Mouse (Mus musculus) right cerebral cortex, postnatal 14 days (tissue): ENCODE results near the gene H13.
A peak's percentile ranks its signal among the peaks of the same experiment; 100 is the strongest.

ENCODE experiments used
- DNase-seq: peaks from one replicate; pipeline ENCODE4 v3.0.0; 2022

Gene H13

DNA sequence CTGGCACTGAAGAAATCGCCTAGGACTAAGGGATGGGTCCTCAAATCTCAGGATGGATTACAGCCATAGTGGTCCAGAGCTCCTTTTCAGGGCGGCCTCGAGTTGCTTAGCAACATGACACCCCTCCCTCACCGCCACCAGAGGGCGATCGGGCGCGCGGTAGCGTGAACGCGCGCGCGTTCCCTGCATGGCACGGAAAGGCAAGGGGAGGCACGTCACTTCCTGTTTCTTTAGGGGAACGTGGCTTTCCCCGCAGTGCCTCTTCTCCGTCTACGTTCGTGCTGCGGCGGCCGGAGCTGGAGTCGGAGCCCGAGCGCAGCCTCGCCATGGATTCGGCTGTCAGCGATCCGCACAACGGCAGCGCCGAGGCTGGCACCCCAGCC lies at the start of gene H13:
H13 (plus strand) TSS at position 206 of the 383 bp plus-strand sequence.
- DNase-seq: peak; percentile 88

DNA sequence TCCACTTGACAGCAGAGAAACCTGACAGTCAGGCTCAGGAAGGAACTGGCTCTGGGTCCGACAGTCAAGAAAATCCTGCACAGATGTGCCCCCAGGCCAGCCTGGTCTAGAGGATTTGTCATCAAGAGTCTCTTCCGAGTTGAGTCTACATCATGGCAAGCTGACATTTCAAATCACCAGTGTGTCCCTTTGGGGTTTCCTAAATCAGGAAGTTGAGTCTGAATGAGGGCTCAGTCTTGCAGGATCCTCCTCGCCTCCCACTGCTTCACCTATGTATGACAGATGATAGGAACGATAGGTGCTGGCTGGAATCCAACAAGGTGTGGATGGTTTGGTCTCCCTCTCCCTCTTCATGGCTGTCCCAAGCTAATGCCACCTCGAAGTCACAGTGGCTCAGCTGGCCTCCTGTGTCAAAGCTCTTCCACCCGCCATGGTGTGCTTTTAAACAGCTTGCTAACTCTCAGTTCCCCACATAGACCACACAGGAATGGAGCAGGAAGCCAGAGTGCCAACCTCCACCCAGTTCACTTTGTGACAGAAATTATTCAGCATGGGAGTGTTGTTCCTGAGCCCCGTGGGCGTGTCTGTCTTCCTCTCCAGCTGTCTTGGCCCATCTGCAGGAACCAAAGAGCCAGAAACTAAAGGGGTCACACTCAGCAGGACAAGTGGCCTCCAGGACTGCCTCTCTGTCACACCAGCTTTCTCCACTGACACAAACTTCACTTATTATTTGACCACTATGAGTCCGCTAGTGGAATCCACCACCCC lies 48.7 kb upstream of the H13 start:
- no peak for DNase-seq

DNA sequence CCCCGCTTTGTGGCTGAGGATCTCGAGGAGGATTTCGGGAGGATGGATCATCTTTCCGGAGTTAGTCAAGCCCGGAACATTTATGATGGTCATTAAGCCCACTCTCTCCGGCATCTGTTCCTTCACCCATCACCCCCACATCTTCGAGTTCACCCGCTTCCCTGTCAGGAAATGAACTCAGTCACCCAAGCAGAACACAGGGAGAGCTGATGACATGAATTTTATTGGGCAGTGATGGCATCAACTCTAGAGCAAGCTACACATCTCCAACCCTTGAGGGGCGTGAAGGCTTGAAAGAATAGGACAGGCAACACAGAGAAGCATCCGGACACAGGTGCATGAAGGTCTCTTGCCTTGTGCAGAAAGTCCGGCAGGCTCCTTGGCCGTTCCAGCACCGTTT lies 47.1 kb upstream of the H13 start:
- no peak for DNase-seq

DNA sequence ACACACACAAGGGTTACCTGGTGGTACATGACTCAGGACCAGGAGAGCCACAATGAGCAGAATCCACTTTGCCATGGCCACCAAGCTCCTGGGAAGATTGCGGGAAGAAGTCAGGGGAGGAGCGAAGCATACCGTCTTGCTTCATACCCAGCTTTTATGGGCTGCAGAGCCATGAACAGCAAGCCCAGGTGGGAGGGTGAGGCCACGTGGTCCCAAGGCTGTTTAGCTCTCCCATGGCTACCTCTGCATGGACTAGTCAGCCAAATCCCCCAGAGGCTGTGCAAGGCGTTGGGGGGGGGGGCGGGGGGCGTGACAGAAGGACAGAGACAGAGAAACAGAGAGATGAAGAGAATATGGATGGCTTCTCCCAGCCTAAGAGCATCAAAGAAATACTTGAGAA lies 46.3 kb upstream of the H13 start, which contains the start of gene Defb25:
Defb25 (minus strand) TSS at position 101 of the 400 bp plus-strand sequence.
- no peak for DNase-seq

DNA sequence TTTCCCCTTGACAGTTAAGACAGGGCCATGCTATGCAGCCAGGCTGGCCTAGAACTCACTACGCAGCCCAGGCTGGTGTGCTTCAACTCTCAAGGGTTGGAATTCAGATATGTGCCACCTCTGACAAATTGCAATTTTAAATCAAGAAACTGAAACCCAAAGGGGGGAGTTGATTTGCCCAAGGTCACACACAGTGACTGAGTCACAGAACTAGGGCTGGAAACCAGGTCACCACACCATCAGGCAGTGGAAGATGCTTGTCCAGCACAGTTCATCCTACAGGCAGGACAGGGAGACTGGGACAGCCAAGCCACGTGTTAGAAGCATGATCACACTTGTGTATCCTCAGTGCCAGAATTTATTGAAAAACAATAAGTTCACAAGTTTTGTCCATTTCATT lies 44.7 kb upstream of the H13 start:
- no peak for DNase-seq

DNA sequence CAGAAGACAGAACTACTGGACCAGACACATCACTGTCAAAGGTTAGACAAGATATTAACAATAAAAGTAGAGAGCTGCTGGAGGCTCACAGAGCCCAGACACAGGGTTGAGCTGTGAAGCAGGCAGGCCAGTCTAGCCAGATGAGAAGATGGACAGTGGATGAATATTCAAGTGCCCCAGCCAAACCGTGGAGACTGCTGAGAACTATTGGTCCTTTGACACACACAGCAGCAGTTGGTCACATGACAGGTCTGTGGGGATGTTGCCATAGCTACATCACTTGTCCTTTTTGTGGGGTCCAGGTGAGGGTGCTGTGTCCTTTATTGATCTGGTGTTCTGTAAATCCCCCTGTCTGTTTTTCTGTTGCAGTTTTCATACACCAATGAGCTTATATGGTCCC lies 44.0 kb upstream of the H13 start:
- no peak for DNase-seq

DNA sequence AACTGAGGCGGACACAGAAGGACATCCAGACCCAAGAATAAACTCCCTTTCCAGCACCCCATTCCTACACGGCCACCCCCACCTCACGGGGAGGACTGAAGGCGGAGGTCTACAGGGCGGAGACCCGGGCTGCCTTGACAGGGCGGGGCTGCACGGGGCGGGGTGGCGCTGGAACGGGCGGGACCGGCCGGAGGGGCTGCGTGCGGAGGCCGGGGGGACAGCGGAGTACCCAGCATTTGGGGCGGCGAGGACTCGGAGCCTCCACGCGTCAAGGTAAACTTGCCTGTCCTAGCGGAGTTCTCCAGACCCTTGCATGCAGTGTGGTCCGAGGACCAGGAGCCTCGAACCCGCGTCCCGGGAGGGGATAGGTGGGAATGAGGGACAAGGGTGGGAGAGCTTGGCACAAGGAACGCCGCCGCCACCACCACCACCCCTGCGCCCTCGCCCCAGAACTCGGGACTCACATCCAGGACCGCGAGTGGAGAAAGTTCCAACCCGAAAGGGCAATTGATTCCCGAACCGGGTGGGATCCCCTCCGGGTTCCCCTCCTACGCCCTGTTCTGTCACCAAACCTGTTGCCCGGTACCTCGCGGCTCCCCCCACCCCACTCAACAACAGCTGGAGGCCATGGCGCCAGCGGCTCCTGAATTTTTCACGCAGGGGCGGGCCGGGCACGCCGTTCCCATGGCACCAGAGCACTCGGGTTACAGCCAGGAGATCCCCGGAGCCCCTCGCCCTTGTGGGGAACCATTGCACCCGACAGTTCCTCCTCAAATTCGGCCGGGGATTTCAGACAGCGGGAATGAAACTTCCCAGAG lies 42.3 kb upstream of the H13 start, which contains the start of gene Rem1:
Rem1 (plus strand) TSS at position 178 of the 818 bp plus-strand sequence.
- no peak for DNase-seq

DNA sequence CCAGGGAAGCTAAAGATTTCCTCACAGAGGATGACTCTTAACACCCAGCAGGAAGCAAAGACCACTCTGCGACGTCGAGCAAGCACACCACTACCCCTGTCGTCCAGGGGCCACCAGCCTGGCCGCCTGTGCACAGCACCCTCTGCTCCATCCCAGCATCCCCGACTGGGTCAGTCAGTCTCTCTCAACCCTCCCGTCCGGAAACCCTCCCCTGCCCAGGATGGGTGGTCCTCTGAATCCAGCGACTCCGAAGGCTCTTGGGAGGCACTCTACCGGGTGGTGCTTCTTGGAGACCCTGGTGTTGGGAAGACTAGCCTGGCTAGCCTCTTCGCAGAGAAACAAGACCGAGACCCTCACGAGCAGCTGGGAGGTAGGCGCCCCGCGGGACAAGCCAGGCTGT lies 41.2 kb upstream of the H13 start:
- DNase-seq: no peak

DNA sequence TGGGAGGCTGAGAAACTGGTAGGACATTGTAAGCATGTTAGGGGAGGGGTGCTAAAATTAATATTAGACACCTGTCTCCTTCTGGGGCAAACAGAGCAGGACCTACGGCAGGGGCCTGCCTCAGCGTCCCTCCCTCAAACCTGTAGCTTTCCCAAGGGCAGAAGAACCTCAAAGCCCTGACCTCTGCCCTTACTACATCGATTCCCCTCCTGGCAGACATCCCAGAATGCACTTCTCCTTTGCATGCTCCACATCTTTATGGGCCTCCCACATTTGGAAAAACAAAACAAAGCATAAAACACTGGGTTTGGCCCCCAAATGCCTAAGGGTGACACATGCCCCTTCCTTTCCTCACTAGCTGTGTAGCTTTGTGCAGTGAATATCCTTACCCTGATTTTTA lies 40.0 kb upstream of the H13 start:
- DNase-seq: no peak

DNA sequence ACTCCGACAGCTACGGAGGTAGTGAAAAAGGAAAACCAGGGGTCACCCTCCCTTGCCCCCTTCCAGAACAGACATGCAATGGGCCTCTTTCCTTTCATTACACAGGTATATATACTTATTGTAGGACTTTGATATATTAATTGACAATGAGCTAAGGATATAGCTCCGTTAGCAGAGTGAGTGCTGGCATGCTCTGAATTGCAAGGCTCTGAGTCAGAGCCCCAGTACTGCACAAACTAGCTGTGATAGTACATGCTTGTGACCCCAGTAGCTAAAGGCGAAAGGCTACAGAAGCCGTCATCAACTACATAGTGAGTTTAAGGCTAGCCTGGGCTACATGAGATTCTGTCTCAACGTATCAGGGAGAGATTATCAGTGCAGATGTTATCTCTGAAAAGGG lies 39.4 kb upstream of the H13 start:
- DNase-seq: no peak

DNA sequence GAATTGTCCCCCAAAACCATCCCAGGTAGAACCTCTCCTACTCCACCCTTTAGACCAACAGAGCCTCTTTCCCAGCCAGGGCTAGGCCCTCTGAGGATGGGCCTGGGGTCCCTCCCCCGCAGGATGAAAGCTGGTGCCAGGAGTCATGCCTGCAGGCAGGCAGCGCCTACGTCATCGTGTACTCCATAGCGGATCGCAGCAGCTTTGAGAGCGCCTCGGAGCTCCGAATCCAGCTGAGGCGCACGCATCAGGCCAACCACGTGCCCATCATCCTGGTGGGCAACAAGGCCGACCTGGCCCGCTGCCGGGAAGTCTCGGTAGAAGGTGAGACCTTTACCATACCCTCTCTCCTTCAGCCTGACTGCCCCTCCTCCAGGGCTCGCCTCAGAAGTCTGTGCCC lies 35.9 kb upstream of the H13 start:
- DNase-seq: no peak

DNA sequence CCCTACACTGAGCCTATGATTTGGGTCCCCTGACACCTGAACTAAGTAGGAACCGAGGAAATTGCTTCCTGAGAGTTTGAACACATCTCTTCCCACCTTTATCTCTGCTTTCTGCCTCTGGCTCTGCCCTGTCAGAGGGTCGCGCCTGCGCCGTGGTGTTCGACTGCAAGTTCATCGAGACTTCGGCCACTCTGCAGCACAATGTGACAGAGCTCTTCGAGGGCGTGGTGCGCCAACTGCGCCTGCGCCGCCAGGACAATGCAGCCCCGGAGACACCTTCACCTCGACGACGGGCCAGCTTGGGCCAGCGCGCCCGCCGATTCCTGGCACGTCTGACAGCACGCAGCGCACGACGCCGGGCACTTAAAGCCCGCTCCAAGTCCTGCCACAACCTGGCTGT lies 35.0 kb upstream of the H13 start:
- DNase-seq: no peak

DNA sequence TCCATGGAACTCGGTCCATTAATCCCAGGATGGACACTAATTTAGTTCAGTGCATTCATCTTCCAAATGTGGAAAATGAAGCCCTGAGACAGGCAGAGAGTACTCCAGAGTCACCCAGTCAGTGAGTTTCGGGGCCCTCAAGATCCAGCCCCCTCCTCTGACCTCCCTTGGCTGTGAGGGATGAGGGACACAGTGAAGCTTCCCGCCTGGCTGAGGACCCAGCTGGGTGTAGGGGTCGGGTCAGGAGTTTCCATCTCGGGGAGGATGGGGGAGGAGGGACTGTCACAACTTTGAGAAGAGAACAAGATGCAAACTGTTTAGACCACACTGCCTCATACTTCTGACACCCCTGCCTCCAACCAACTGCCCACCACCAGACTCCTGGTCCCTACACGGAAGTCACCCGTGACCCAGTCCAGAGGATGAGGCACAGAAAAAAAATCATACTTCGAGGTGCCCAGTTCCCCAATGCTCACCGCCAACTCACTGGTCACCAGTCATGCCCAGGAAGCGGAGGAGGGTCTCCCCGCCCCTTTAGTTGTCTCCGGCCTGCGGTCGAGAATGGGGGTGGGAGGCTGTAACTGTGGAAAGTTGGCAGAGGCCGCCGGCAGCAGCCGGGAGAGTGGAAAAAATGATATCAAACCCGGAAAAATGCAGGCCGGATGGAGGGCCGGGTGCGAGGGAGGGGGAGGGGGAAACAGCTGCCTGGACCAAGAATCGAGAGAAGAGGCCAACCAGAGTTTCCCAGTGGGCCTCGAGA lies 32.8 kb upstream of the H13 start:
- no peak for DNase-seq

DNA sequence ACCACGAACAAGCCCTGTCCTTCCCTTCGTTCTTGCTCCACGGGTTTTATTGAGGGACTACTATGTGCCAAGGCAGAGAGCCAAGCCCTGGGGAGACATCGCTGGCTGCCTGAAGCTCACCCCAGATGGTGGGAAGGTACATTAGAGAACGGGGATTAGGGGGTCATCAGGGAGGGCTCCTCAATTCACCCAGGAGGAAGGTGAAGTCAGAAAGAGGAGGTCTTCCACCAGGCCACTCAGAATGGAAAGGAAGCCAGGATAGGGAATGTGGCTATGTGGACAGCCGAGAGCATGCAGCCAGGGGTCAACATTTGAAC lies 32.3 kb upstream of the H13 start:
- DNase-seq: no peak

DNA sequence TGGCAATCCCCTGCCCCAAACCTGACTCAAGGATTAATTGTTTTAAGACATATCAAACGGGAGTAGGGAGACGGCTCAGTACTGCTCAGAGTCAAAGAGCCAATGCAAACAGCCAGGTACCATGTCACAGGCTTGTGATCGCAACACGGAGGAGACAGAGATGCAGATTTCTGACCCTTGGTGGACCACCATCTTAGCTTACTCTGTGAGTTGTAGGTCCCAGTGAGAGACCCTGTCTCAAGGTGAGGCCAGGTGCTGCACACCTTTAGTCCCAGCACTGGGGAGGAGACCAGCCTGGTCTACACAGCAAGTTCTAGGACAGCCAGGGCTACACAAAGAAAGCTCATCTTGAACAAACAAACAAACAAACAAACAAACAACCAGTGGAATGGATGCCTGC lies 31.9 kb upstream of the H13 start:
- no peak for DNase-seq

DNA sequence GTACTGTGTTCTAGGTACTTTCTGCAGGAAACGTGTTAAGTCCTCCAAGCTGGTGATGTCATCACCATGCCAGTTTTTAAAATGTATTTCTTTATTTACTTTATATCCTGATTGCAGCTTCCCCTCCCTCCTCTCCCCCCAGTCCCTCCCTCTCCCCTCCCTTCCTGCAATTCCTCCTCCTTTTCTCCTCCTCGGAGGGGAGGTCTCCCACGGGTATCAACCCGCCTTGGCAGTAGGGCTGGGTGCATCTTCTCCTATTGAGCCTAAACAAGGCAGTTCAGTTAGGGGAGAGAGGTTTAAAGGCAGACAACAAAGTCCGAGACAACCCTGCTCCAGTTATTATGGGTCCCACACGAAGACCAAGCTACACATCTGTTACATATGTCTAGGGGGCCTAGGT lies 30.4 kb upstream of the H13 start:
- DNase-seq: no peak

DNA sequence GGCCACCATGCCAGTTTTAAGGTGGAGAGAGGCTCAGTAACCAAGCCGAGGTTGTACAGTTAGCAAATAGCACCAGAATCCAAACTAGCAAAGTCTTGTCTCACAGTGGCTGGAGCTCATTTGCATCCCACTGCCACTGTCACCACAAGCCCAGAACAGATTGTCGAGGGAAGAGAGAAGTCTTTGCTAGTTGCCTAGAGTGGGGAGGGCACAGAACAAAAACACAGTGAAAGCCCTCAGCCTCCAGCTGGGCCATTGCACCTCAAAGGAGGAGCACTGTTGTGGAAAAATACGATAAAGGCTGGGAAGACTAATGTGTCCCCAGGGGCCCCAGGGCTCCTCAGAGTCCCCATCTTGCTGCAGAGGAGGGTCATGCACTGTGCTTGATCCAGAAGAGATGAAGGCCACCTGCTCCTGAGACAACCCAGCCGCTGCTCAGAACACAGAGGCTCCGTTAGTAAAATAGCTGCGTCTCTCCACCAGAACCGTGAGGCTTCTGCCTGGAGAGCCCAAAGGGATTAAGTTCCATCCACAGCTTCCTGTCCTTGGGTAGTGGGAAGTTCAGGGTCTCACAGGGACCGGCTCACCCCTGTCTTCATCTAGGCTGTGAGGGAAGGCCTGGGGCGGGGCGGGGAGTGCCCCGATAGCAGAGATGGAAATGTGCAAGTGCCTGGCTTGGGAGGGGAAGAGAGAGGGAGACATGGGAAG lies 29.7 kb upstream of the H13 start:
- no peak for DNase-seq

DNA sequence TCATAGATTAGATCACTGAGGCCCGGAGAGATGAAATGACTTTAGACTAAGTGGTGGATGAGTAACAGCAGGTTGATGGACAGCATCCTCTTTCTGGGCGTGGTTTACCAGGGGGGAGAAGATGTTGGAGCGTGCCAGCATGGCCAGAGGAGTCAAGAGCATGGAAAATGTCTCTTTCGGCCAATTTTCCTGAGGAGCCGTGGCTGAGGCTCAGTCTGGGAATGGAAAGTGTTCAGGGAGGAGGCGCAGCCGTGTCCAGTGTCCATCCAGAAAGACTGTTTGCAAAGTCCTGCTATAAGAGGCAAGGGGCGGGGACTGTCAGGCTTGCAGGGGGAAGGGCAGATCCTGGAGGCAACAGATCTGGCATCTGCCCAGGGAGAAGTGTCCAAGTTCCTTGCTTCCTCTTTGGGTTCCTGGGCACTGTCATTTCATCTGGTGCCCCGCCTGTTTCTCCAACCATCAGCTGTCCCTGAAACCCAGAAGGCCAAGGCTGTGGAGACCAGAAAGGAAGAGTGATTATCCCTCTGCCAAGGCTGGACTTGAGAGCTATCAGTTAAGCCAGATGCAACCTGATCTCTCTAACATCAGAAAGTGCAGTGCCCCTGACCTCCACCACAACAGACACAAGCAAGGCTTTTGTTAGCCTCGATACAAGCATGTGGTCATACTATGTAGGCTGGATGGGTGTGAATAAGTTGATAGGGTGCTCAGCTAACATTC lies 16.2 kb upstream of the H13 start:
- DNase-seq: no peak

DNA sequence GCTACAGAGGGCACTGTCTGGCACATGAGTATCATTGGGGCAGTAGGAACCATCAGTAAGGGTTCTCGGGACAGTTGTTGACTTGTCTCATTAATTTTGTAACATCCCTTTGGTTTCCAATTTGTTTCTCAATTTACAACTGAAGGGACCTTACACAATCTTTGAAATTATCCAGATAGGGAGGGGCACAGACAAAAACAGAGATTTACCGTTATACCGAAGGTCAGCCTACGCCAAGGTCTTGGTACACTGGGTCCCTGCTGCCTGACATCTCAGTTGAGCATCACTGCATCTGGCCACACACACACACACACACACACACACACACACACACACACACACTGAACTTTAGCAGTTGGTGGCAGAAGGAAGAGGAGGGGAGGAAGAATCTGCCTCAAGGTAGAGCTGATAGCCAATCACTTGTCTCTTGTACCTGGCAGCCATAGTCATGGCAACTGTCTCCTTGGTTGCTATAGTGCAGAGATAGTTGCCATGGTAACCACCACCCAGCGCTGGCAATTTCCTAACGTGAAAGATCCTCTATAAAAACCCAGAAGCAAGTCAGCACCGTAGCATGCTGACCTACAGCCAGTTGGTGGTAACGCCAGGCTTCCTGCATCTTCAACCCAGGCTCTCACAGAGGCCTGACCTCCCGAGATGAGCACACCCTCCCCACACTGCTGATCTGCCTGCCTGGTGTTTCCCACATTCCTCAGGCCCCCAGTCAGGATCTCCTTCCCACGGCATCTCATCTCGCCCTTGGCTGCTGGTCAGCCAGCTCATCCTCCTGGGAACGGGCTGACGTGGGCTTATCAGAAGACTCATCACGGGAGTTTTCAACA lies 15.2 kb upstream of the H13 start:
- peak; percentile 54 for DNase-seq

DNA sequence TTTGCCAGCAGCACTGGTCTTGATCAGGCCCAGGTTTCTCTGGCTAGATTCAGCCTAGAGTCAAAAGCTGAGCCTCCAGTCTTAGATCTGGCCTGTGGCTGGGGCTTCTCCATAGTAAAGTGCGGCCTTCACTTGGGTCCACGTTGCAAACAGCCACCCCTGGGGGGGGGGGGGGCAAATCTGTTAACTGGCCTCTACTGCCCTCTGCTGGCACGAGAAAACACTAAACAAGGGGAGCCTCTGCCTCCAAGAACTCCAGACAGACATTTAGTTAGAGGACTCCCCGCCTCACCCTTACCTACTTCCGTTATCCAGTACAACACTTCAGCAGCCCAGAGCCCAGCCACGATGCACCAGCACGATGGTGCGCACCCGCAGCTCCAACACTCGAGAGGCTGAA lies 11.9 kb upstream of the H13 start:
- peak; percentile 30 for DNase-seq

DNA sequence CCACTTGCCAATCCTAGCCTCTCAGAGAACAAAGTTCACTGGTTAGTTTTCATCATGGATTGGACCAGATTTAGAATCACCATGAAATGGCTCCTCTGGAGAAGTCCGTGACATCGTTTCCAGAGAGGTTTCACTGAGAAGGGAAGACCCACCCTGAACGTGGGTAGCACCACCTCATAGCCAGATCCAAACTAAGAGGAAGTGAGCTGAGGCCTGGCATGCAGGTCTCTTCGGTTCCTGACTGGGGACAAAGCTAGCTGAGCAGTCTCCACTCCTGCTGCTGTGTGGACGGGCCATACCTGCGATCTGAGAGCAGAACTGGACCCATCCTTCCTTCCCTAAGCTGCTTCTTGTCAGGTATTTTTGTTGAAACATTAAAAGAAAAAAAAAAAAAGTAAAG lies 8.1 kb upstream of the H13 start:
- DNase-seq: no peak
